Mouse (Mus musculus): ENCODE results near the gene Nhsl1.

DNA sequence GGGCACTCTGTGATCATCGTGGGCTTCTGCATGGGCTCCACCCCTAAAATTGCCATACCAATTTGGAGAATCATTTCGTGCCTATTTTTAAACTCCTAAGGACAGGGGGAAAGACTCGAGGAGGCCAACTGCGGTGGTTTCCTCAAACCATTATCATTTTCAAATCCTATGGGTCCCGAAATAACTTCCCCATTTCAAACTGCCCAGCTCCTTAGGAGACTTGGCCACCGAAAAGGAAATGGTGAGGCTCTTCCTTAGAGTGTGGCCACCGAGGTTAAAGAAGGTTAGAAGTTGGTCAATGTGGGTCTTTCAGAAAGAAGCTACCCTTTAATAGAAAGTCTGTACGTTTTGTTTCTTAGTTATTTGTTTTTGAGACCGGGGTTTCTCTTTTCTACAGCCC, 104.8 kb downstream of the Nhsl1 start:
- TF ChIP-seq CTCF (IDR thresholded peaks at IDR 0.05; ENCODE audit: control insufficient read depth, insufficient read depth, insufficient read length) = no peak
- TF ChIP-seq USF1 (IDR thresholded peaks at IDR 0.05; ENCODE audit: low read depth) = no peak
- TF ChIP-seq CEBPB (IDR thresholded peaks at IDR 0.05; ENCODE audit: low read depth) = no peak
- TF ChIP-seq MAX (IDR thresholded peaks at IDR 0.05) = no peak
- no peak for TF ChIP-seq MYOG (IDR thresholded peaks at IDR 0.05; ENCODE audit: control insufficient read depth, extremely low read depth, insufficient read length)
- no peak for TF ChIP-seq FOSL1 (IDR thresholded peaks at IDR 0.05; ENCODE audit: insufficient read depth, low read length, poor library complexity, severe bottlenecking)
- no peak for TF ChIP-seq MYOD1 (IDR thresholded peaks at IDR 0.05; ENCODE audit: control insufficient read depth, insufficient read length, low read depth)

Measured in C2C12 (cell line).